Mouse (Mus musculus) liver, adult 2 months (tissue): Measurements from ENCODE around the gene Ctsd.

Experiments used
- CTCF ChIP-seq: fragments of 200-500 bp; IDR thresholded peaks from 2 replicates; pipeline ENCODE4 v1.5.1; 2011; ENCODE audit warnings: low read depth, low read length, control low read depth
- POLR2A ChIP-seq: fragments of 200-500 bp; IDR thresholded peaks from 2 replicates; pipeline ENCODE4 v1.6.1; 2011; ENCODE audit warnings: low read length, control low read depth; ENCODE audit not compliant: insufficient read depth; ENCODE audit errors: extremely low read depth

GRCm38 (mm10) chr7:142381175-142381574 is 6.7 kb downstream of the Ctsd start:
- no peak for TF ChIP-seq POLR2A
- TF ChIP-seq CTCF: no peak
